Mouse (Mus musculus) heart, postnatal 0 days (tissue): ENCODE measurements at regions not wholly inside any gene's neighbourhood (a gene's known extent, or its start where the extent isn't known, plus 50 kb on each side); places are given as distances from the start of the nearest gene placed in this dataset.

Experiments
- CTCF ChIP-seq: IDR thresholded peaks from 2 replicates; pipeline ENCODE4 v1.5.1; 2016; ENCODE audit warnings: antibody characterized with exemption, control low read depth, low read depth
- EP300 ChIP-seq: IDR thresholded peaks from 2 replicates; pipeline ENCODE4 v1.6.1; 2016; ENCODE audit warnings: antibody characterized with exemption, low read depth

DNA sequence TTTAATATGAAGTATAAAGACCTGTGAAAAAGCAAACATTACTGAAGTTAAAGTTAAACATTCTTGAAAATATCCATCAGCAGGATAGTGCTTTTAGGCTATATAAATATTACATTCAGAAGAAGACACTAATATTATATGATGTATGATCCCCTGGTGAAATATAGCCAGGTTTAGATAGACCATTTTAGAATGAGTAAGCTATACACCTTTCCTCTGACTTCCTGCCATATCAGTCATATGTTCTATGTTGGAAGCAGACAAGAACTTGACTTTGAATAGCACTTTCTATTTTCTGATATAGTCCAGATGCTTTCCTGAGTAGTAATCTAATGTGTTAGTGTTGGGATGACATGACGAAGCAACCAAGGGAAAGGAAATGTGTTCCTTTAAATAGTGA lies 128.5 kb upstream of the Slc8a1 start:
- TF ChIP-seq CTCF (no peak), EP300 (no peak)
